ENCODE assay signal across 8 mouse cellular contexts in genomic region chr5:140115434-140116271, GRCm38 (mm10).
DNase-seq lines count a peak whose midpoint lies in the region; ATAC-seq and TF ChIP-seq lines count a peak whose summit lies in the region.

No protein-coding gene starts in this region.

- H3K9me3 ChIP-seq in forebrain, embryonic 15.5 days, result no peaks in the 10 kb centered on the region
- H3K9me3 ChIP-seq in neural tube, embryonic 15.5 days (replicated peaks), result no peaks in the 10 kb centered on the region

- H3K4me3 ChIP-seq in thymus, adult 2 months (ENCODE audit: control insufficient read depth, insufficient read depth, low read length), result no peak overlapping the region
- no peak overlapping the region for H3K4me3 ChIP-seq in forebrain, embryonic 15.5 days
- no peak overlapping the region for H3K4me3 ChIP-seq in neural tube, embryonic 15.5 days (replicated peaks)

- TF ChIP-seq POLR2A in thymus, adult 2 months (IDR thresholded peaks at IDR 0.05; ENCODE audit: control insufficient read depth, extremely low read depth, insufficient read depth, low read length, poor library complexity), result no peak

- WGBS in thymus, adult 2 months, result 60% methylated on average over 8 of the region's 8 CpGs
- 14% methylated on average over 8 of the region's 8 CpGs for WGBS in forebrain, embryonic 15.5 days
- 16% methylated on average over 8 of the region's 8 CpGs for WGBS in neural tube, embryonic 15.5 days

- H3K9ac ChIP-seq in forebrain, embryonic 15.5 days (replicated peaks), result no peak overlapping the region
- H3K9ac ChIP-seq in neural tube, embryonic 15.5 days (replicated peaks), result 0 out of 2 replicates have a peak overlapping the region, but pooled peaks have one; percentile 14

- peaks cover 48% of the 10 kb centered on the region for H3K36me3 ChIP-seq in thymus, adult 2 months (ENCODE audit: control insufficient read depth, insufficient read depth, low read length)
- no peaks in the 10 kb centered on the region for H3K36me3 ChIP-seq in forebrain, embryonic 15.5 days
- no peaks in the 10 kb centered on the region for H3K36me3 ChIP-seq in neural tube, embryonic 15.5 days

- no peaks in the 10 kb centered on the region for H3K27me3 ChIP-seq in thymus, adult 2 months (ENCODE audit: control insufficient read depth, insufficient read depth, low read length)
- H3K27me3 ChIP-seq in forebrain, embryonic 15.5 days, result no peaks in the 10 kb centered on the region
- no peaks in the 10 kb centered on the region for H3K27me3 ChIP-seq in neural tube, embryonic 15.5 days (replicated peaks)

- ATAC-seq in forebrain, embryonic 15.5 days (replicated peaks), result peak; percentile 77
- peak; percentile 84 for ATAC-seq in neural tube, embryonic 15.5 days (ENCODE audit: low FRiP score)

- intact Hi-C loops in heart, postnatal 14 days (cut with DNase I), result no loop called here

- peak overlapping the region; percentile 61 for H3K27ac ChIP-seq in thymus, adult 2 months (ENCODE audit: control insufficient read depth, insufficient read depth, low read length)
- H3K27ac ChIP-seq in forebrain, embryonic 15.5 days (replicated peaks), result peak overlapping the region; percentile 62
- H3K27ac ChIP-seq in neural tube, embryonic 15.5 days (replicated peaks), result peak overlapping the region; percentile 74

- peaks cover 51% of the 10 kb centered on the region for H3K4me1 ChIP-seq in thymus, adult 2 months (replicated peaks; ENCODE audit: control insufficient read depth, insufficient read depth, low read length)
- H3K4me1 ChIP-seq in forebrain, embryonic 15.5 days, result peaks cover 36% of the 10 kb centered on the region
- H3K4me1 ChIP-seq in neural tube, embryonic 15.5 days, result peaks cover 32% of the 10 kb centered on the region

- DNase-seq in thymus, adult 2 months, result peak; percentile 18
- no peak for DNase-seq in thymus, postnatal 4 days
- peak; percentile 55 to 74 for DNase-seq in heart, postnatal 14 days
- peak; percentile 88 for DNase-seq in kidney, postnatal 14 days
- DNase-seq in lung, adult 18-20 months, result peak; percentile 83 to 90
- DNase-seq in urinary bladder, postnatal 10 days (ENCODE audit: low spot score), result no peak

- H3K4me2 ChIP-seq in forebrain, embryonic 15.5 days (replicated peaks), result no peak overlapping the region
- H3K4me2 ChIP-seq in neural tube, embryonic 15.5 days, result no peak overlapping the region

- no peak for TF ChIP-seq CTCF in thymus, adult 2 months (IDR thresholded peaks at IDR 0.05; ENCODE audit: borderline replicate concordance, control insufficient read depth, extremely low read depth, insufficient read depth, low read length, poor library complexity)

Comparison
In these comparisons a context has a peak if more than half of its experiments do, and no peak if none do; other contexts are left out.
1. DNase-seq: peak in thymus, adult 2 months (single experiment), heart, postnatal 14 days (2 of 2), kidney, postnatal 14 days (single experiment) and lung, adult 18-20 months (2 of 2); none in thymus, postnatal 4 days (single experiment) and urinary bladder, postnatal 10 days (single experiment).
2. Peak in every context shown above with its lines, with median percentiles within 50 percentile points of each other: H3K27ac ChIP-seq.